8 mouse cellular contexts compared by ENCODE assay signal in genomic region chr4:126150297-126150948, GRCm38 (mm10). TPM values are rescaled to one million over a fixed set of nuclear protein-coding genes. Genes with fewer than 3 reads are reported as not detected.
DNase-seq lines count a peak whose midpoint lies in the region; ATAC-seq lines count a peak whose summit lies in the region.

No protein-coding gene starts in this region.

- peak overlapping the region; percentile 74 for H3K4me2 ChIP-seq in kidney, embryonic 15.5 days

- no peak overlapping the region for H3K9ac ChIP-seq in kidney, embryonic 15.5 days

- H3K4me1 ChIP-seq in kidney, embryonic 15.5 days, result peaks cover 80% of the 10 kb centered on the region

- ATAC-seq in kidney, embryonic 15.5 days (replicated peaks; ENCODE audit: low FRiP score), result peak; percentile 57
- ATAC-seq in granulocyte monocyte progenitor cell, adult 5-6 weeks (replicated peaks; ENCODE audit: poor library complexity, severe bottlenecking), result no peak

- peak overlapping the region; percentile 99 for H3K27ac ChIP-seq in kidney, embryonic 15.5 days

- peaks cover 31% of the 10 kb centered on the region for H3K36me3 ChIP-seq in kidney, embryonic 15.5 days

- no peaks in the 10 kb centered on the region for H3K9me3 ChIP-seq in kidney, embryonic 15.5 days (replicated peaks)

- peak; percentile 91 for DNase-seq in ES-CJ7 (ENCODE audit: low read depth, low spot score)
- peak; percentile 50 for DNase-seq in adrenal gland, postnatal 25 days
- peak; percentile 82 to 90 for DNase-seq in heart, adult 18-20 months
- peak; percentile 96 for DNase-seq in lung, postnatal 10 days
- DNase-seq in yolk sac, embryonic 10.5 days (ENCODE audit: low spot score), result peak; percentile 88
- no peak for DNase-seq in thymus, postnatal 0 days (ENCODE audit: low spot score)

- 21% methylated on average over 16 of the region's 16 CpGs for WGBS in kidney, embryonic 15.5 days

- H3K27me3 ChIP-seq in kidney, embryonic 15.5 days, result no peaks in the 10 kb centered on the region

- peak overlapping the region; percentile 65 for H3K4me3 ChIP-seq in kidney, embryonic 15.5 days (replicated peaks)

RNA-seq across cellular contexts. Expression of gene Eva1b, which starts 2.9 kb away (rescaled TPM):
- total RNA-seq in adrenal gland, postnatal 25 days (2021), result 23.4 and 33.9 TPM in 2 replicates
- 1 to 10 TPM; 8.8 to 9.5 TPM for total RNA-seq in heart, adult 18-20 months (2021)
- polyA plus RNA-seq in kidney, embryonic 15.5 days (2015; fragmentation: Nextera tagmentation; extraction: Ambion mirVana), result 90.0 and 98.5 TPM in 2 replicates
- polyA plus RNA-seq in thymus, postnatal 0 days (2015; fragmentation: Nextera tagmentation; extraction: Ambion mirVana), result 28.2 and 28.7 TPM in 2 replicates
- 0.73 and 1.1 TPM in 2 replicates for total RNA-seq in granulocyte monocyte progenitor cell, adult 5-6 weeks (2014; fragmentation: Nextera tagmentation)
- total RNA-seq in granulocyte monocyte progenitor cell, adult 5-6 weeks (2017), result 1.0 and 2.4 TPM in 2 replicates

RNA-seq across cellular contexts. Expression of gene Sh3d21, which starts 12.9 kb away (rescaled TPM):
- 2.8 and 3.2 TPM in 2 replicates for total RNA-seq in adrenal gland, postnatal 25 days (2021)
- 1 to 10 TPM; 1.3 to 2.4 TPM for total RNA-seq in heart, adult 18-20 months (2021)
- 8.3 and 9.5 TPM in 2 replicates for polyA plus RNA-seq in kidney, embryonic 15.5 days (2015; fragmentation: Nextera tagmentation; extraction: Ambion mirVana)
- polyA plus RNA-seq in thymus, postnatal 0 days (2015; fragmentation: Nextera tagmentation; extraction: Ambion mirVana), result 2.2 and 2.7 TPM in 2 replicates
- 0.15 and 1.5 TPM in 2 replicates for total RNA-seq in granulocyte monocyte progenitor cell, adult 5-6 weeks (2014; fragmentation: Nextera tagmentation)
- 0.36 and 0.39 TPM in 2 replicates for total RNA-seq in granulocyte monocyte progenitor cell, adult 5-6 weeks (2017)

RNA-seq across cellular contexts. Expression of gene Stk40, which starts 46.7 kb away (rescaled TPM):
- total RNA-seq in adrenal gland, postnatal 25 days (2021), result 41.2 and 43.1 TPM in 2 replicates
- total RNA-seq in heart, adult 18-20 months (2021), result 10 to 100 TPM; 41.4 to 52.6 TPM
- polyA plus RNA-seq in kidney, embryonic 15.5 days (2015; fragmentation: Nextera tagmentation; extraction: Ambion mirVana), result 38.2 and 41.3 TPM in 2 replicates
- 26.5 and 28.8 TPM in 2 replicates for polyA plus RNA-seq in thymus, postnatal 0 days (2015; fragmentation: Nextera tagmentation; extraction: Ambion mirVana)
- 5.9 and 6.3 TPM in 2 replicates for total RNA-seq in granulocyte monocyte progenitor cell, adult 5-6 weeks (2014; fragmentation: Nextera tagmentation)
- total RNA-seq in granulocyte monocyte progenitor cell, adult 5-6 weeks (2017), result 2.9 and 3.6 TPM in 2 replicates

RNA-seq across cellular contexts. Expression of gene Thrap3, which starts 52.1 kb away (rescaled TPM):
- total RNA-seq in adrenal gland, postnatal 25 days (2021), result 190 and 232 TPM in 2 replicates
- 100 to 1,000 TPM in 1 of 2 experiments, 10 to 100 TPM in 1; 86.5 to 116 TPM for total RNA-seq in heart, adult 18-20 months (2021)
- 219 and 230 TPM in 2 replicates for polyA plus RNA-seq in kidney, embryonic 15.5 days (2015; fragmentation: Nextera tagmentation; extraction: Ambion mirVana)
- polyA plus RNA-seq in thymus, postnatal 0 days (2015; fragmentation: Nextera tagmentation; extraction: Ambion mirVana), result 173 and 202 TPM in 2 replicates
- total RNA-seq in granulocyte monocyte progenitor cell, adult 5-6 weeks (2014; fragmentation: Nextera tagmentation), result 215 and 267 TPM in 2 replicates
- total RNA-seq in granulocyte monocyte progenitor cell, adult 5-6 weeks (2017), result 304 and 361 TPM in 2 replicates

RNA-seq across cellular contexts. Expression of gene Lsm10, which starts 54.0 kb away (rescaled TPM):
- total RNA-seq in adrenal gland, postnatal 25 days (2021), result 45.4 and 48.0 TPM in 2 replicates
- 10 to 100 TPM; 13.3 to 15.3 TPM for total RNA-seq in heart, adult 18-20 months (2021)
- polyA plus RNA-seq in kidney, embryonic 15.5 days (2015; fragmentation: Nextera tagmentation; extraction: Ambion mirVana), result 51.8 and 52.9 TPM in 2 replicates
- polyA plus RNA-seq in thymus, postnatal 0 days (2015; fragmentation: Nextera tagmentation; extraction: Ambion mirVana), result 55.9 and 61.0 TPM in 2 replicates
- 14.2 and 23.0 TPM in 2 replicates for total RNA-seq in granulocyte monocyte progenitor cell, adult 5-6 weeks (2014; fragmentation: Nextera tagmentation)
- 10.9 and 12.5 TPM in 2 replicates for total RNA-seq in granulocyte monocyte progenitor cell, adult 5-6 weeks (2017)
